Mouse (Mus musculus) CH12.LX (cell line): Measurements from ENCODE around the gene Ccn1. TPM values are rescaled to one million over a fixed set of nuclear protein-coding genes. Genes with fewer than 3 reads are reported as not detected.

Experiments used
- DNase-seq: peaks from one replicate; pipeline ENCODE4 v3.0.0-alpha.2; 2013; ENCODE audit errors: extremely low read depth
- H3K27ac ChIP-seq: 2 replicates; pipeline ENCODE4 v1.5.1; 2012; ENCODE audit warnings: low read depth, mild to moderate bottlenecking, control low read depth, moderate library complexity; ENCODE audit not compliant: insufficient read depth
- H3K27me3 ChIP-seq: replicated peaks from 2 replicates; pipeline ENCODE3; 2012; ENCODE audit warnings: inconsistent platforms
- H3K36me3 ChIP-seq, 2 experiments: replicated peaks in 1 of 2; 2 replicates each; pipeline versions ENCODE3 to v1.6.1; 2012; ENCODE audit warnings: inconsistent platforms in 1 of 2, low read length in 1 of 2, mild to moderate bottlenecking in 1 of 2, mixed read lengths in 1 of 2, moderate library complexity in 1 of 2; ENCODE audit not compliant: control insufficient read depth in 1 of 2, insufficient read depth in 1 of 2
- H3K4me1 ChIP-seq, 2 experiments: 2 replicates each; pipeline ENCODE4 v1.6.1; 2012; ENCODE audit warnings: inconsistent platforms in 1 of 2, moderate library complexity in 1 of 2; ENCODE audit not compliant: insufficient read depth in 2 of 2, control insufficient read depth in 1 of 2
- H3K4me2 ChIP-seq: 2 replicates; pipeline ENCODE4 v1.6.1; 2012; ENCODE audit warnings: low read depth, mild to moderate bottlenecking, control low read depth; ENCODE audit not compliant: poor library complexity, insufficient read depth, severe bottlenecking
- H3K4me3 ChIP-seq, 3 experiments: fragments of 150-350 bp in 1 of 3; sonication (generic) in 1 of 3; replicated peaks in 1 of 3; 2 replicates each; pipeline versions ENCODE3 to v1.5.1; 2011 to 2012; ENCODE audit warnings: low read depth in 2 of 3, low read length in 2 of 3, mild to moderate bottlenecking in 2 of 3, moderate library complexity in 2 of 3, control low read depth in 1 of 3, improper control_type of control experiment in 1 of 3, inconsistent platforms in 1 of 3, mixed read lengths in 1 of 3; ENCODE audit not compliant: poor library complexity in 1 of 3
- H3K79me2 ChIP-seq: replicated peaks from 2 replicates; pipeline ENCODE4 v1.6.1; 2012; ENCODE audit warnings: mild to moderate bottlenecking, moderate library complexity; ENCODE audit not compliant: control insufficient read depth, poor library complexity, insufficient read depth, severe bottlenecking; ENCODE audit errors: extremely low read depth
- H3K9ac ChIP-seq: 2 replicates; pipeline ENCODE4 v1.6.1; 2012; ENCODE audit warnings: low read depth, mild to moderate bottlenecking, control low read depth, moderate library complexity; ENCODE audit not compliant: insufficient read depth
- H3K9me3 ChIP-seq: replicated peaks from 2 replicates; pipeline ENCODE3; 2012; ENCODE audit warnings: low read length, inconsistent platforms, mixed read lengths
- BHLHE40 ChIP-seq: IDR thresholded peaks from 2 replicates; pipeline ENCODE4 v1.6.1; 2011; ENCODE audit warnings: mild to moderate bottlenecking, low read depth, low read length, improper control_type of control experiment
- EP300 ChIP-seq: IDR thresholded peaks from 2 replicates; pipeline ENCODE4 v1.6.1; 2011; ENCODE audit warnings: low read length, improper control_type of control experiment
- ETS1 ChIP-seq: conservative IDR thresholded peaks from 2 replicates; pipeline ENCODE4 v1.6.1; 2012; ENCODE audit warnings: low read depth, mild to moderate bottlenecking, inconsistent platforms, low read length, improper control_type of control experiment, moderate library complexity
- HCFC1 ChIP-seq: IDR thresholded peaks from 2 replicates; pipeline ENCODE4 v1.6.1; 2012; ENCODE audit warnings: low read depth, mild to moderate bottlenecking, inconsistent platforms, low read length, improper control_type of control experiment
- KAT2A ChIP-seq: IDR thresholded peaks from 2 replicates; pipeline ENCODE4 v1.6.1; 2012; ENCODE audit warnings: low read length, improper control_type of control experiment, inconsistent platforms; ENCODE audit not compliant: insufficient replicate concordance
- MAZ ChIP-seq: IDR thresholded peaks from 2 replicates; pipeline ENCODE4 v1.6.1; 2012; ENCODE audit warnings: low read depth, mild to moderate bottlenecking, inconsistent platforms, low read length, improper control_type of control experiment, moderate library complexity
- MXI1 ChIP-seq: IDR thresholded peaks from 2 replicates; pipeline ENCODE4 v1.6.1; 2011; ENCODE audit warnings: mild to moderate bottlenecking, low read depth, low read length, improper control_type of control experiment
- NELFE ChIP-seq: IDR thresholded peaks from 2 replicates; pipeline ENCODE4 v1.6.1; 2011; ENCODE audit warnings: low read depth, low read length, improper control_type of control experiment
- NRF1 ChIP-seq: IDR thresholded peaks from 2 replicates; pipeline ENCODE4 v1.6.1; 2014; ENCODE audit warnings: low read depth, mild to moderate bottlenecking, inconsistent platforms, low read length, improper control_type of control experiment, moderate library complexity
- PAX5 ChIP-seq: IDR thresholded peaks from 2 replicates; pipeline ENCODE4 v1.6.1; 2012; ENCODE audit warnings: low read length, inconsistent platforms, mixed read lengths
- POLR2AphosphoS2 ChIP-seq: IDR thresholded peaks from 2 replicates; pipeline ENCODE4 v1.6.1; 2011; ENCODE audit warnings: low read depth, low read length, improper control_type of control experiment
- RCOR1 ChIP-seq: conservative IDR thresholded peaks from 2 replicates; pipeline ENCODE4 v1.6.1; 2012; ENCODE audit warnings: low read depth, mild to moderate bottlenecking, inconsistent platforms, low read length, improper control_type of control experiment
- SMC3 ChIP-seq: IDR thresholded peaks from 2 replicates; pipeline ENCODE4 v1.6.1; 2011; ENCODE audit warnings: low read depth, low read length, improper control_type of control experiment
- TCF12 ChIP-seq: IDR thresholded peaks from 2 replicates; pipeline ENCODE4 v1.6.1; 2014; ENCODE audit warnings: low read depth, mild to moderate bottlenecking, inconsistent platforms, low read length, improper control_type of control experiment
- ZMIZ1 ChIP-seq: IDR thresholded peaks from 2 replicates; pipeline ENCODE4 v1.6.1; 2012; ENCODE audit warnings: low read depth, mild to moderate bottlenecking, inconsistent platforms, low read length, improper control_type of control experiment
- ZNF384 ChIP-seq: IDR thresholded peaks from 2 replicates; pipeline ENCODE4 v1.6.1; 2012; ENCODE audit warnings: low read depth, low read length, improper control_type of control experiment, inconsistent platforms
- dilution Hi-C: fragments of 300-500 bp; cut with MboI; formaldehyde crosslinking; loops from 2 replicates; pipeline ENCODE4 v1.14.3; 2020; ENCODE audit warnings: low sequenced_read_pairs; ENCODE audit not compliant: extremely low pct_unique_long_range_greater_than_20kb, extremely low pct_ligation_motif_present
- in situ Hi-C: fragments of 300-500 bp; cut with MboI; formaldehyde crosslinking; loops from 3 replicates; pipeline ENCODE4 v1.14.3; 2019; ENCODE audit warnings: low sequenced_read_pairs, low pct_ligation_motif_present, low pct_unique_long_range_greater_than_20kb, mixed read lengths
- polyA plus RNA-seq: library from polyadenylated mRNA; unstranded; fragments of >175 nt; gene quantifications from 2 replicates; pipeline ENCODE4 v1.2.1, GENCODE M21; 2012; ENCODE audit warnings: low read depth; ENCODE audit not compliant: insufficient read length
- total RNA-seq, 2 experiments: library from RNA; depleted of rRNA; stranded (reverse); fragments of 300-350 nt in 1 of 2; fragments of >200 nt in 1 of 2; gene quantifications; 2 replicates each; pipeline ENCODE4 v1.2.3; 2012 to 2014

Gene Ccn1
- total and polyA plus RNA-seq, 3 experiments: not detected

DNA sequence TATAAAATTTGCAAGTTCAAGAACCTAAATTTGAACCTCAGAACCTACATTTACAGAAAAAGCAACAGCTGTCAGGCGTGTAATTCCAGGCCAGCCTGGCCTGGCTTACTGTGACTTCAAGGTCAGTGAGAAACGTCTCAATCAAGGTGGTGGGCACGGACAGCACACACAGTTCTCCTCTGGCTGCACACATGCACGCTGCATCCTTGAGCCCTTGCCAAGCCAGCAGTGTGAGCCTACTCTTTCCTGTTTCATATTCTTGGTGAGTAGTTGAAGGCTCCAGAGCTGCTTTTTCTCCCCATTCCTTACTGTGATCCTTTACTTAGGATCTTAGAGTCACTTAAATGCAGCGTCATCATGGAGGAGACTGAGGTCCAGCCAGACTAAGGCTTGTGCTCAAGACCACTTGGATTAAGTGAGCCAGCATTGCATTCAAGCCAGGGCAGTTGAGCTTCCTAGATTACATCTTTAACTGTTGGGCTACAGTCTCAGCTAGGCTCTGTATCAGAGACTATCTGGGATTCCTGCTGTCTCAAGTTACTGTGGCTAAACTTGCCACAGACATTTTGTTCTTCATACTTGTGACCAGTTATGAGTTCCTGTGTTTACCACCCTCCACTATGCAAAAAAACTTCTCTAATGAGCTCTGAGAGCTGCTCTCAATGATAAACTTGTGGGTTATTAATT lies 44.2 kb downstream of the Ccn1 start:
- Histone ChIP-seq H3K79me2 (no peaks in the 10 kb centered on the region), H3K9me3 (no peaks in the 10 kb centered on the region), H3K36me3 (peaks cover 41 to 78% of the 10 kb centered on the region in 2 experiments), H3K27ac (no peak overlapping the region), H3K4me3 (no peak overlapping the region), H3K27me3 (no peaks in the 10 kb centered on the region), H3K4me1 (no peaks in the 10 kb centered on the region), H3K4me2 (no peak overlapping the region), H3K9ac (no peak overlapping the region)
- dilution Hi-C loops: no loop called here
- no peak for DNase-seq
- TF ChIP-seq ETS1 (no peak), HCFC1 (no peak), TCF12 (no peak), BHLHE40 (no peak), PAX5 (no peak), RCOR1 (no peak), MAZ (no peak), NRF1 (no peak), KAT2A (no peak), ZNF384 (no peak), NELFE (no peak)
- in situ Hi-C loops: no loop called here

DNA sequence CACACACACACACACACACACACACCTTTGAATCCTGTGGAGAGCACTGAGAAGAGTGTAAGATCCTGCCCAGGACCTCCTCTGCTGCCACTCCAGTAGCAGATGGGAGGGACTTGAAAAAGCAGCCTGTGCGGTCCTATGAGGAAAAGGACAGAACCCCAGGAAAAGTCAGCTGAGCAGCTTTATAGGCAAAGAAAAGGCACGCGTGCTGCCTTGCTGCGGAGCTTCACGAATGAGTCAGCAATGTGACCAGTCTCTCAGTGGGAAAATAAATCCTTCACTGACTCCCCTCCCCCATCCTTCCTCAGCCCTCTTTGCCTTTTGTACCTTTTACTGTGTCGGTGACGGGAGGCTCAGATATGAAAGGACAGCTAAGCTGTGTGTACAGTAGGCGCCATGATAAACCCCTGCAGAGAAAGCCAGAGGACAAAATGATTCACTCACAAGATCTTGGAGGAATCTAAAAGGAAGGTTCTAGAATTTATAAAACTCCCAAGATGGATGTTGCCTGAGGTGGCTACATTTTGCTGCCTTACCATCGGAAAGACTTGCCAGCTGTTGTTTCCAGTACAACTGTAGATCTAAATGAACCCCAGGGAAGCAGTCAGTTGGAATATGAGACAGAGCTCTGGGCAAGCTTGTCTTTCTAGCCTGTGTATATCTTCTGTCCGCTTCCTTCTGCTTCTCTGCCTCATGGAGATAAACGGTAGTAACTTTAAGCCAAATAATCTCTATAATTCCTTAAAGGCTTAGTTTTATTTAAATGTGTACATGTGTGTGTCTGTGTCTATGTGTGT lies 47.2 kb downstream of the Ccn1 start:
- H3K9ac ChIP-seq: no peak overlapping the region
- no peak overlapping the region for H3K27ac ChIP-seq
- H3K4me2 ChIP-seq: no peak overlapping the region
- TF ChIP-seq SMC3 (no peak), EP300 (no peak), POLR2AphosphoS2 (no peak), ZMIZ1 (no peak), MAZ (no peak), MXI1 (no peak)
- H3K9me3 ChIP-seq: no peaks in the 10 kb centered on the region
- H3K36me3 ChIP-seq: peaks cover 60 to 93% of the 10 kb centered on the region in 2 experiments
- no peak overlapping the region for H3K4me3 ChIP-seq
- in situ Hi-C loops: no loop called here
- H3K79me2 ChIP-seq: no peaks in the 10 kb centered on the region
- no peaks in the 10 kb centered on the region for H3K4me1 ChIP-seq
- dilution Hi-C loops: no loop called here
- H3K27me3 ChIP-seq: no peaks in the 10 kb centered on the region
- no peak for DNase-seq
